Mouse (Mus musculus): ENCODE results near the gene Acpp. TPM values are rescaled to one million over a fixed set of nuclear protein-coding genes. Genes with fewer than 3 reads are reported as not detected.

Acpp gene
- polyA plus RNA-seq, 1 experiment from 2014 or later, result not detected

DNA sequence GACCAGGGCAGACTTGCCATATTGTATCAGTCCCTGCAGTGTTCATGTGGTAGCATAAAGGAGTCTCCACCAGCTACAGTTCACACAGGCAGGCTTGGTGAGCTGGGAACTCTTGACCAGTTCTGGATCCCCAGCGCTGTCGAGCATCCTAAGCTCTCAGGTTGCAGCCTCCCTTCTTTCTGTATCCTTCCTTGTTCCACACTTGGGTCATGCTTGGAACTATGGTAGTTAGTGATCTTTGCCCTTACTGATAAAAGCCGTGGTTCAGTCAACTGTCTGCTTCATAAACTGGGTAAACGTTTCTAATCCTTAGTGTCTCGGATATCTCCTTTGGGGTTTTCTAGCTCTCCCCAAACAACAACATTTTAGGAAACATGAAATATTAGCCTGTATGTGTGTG lies 1.9 kb upstream of the Acpp start:
- no peaks in the 10 kb centered on the region for H3K27me3 ChIP-seq (replicated peaks)
- peaks cover 6% of the 10 kb centered on the region for H3K4me1 ChIP-seq
- H3K9ac ChIP-seq, result no peak overlapping the region
- ATAC-seq (ENCODE audit: low FRiP score, low read depth), result no peak
- H3K9me3 ChIP-seq, result no peaks in the 10 kb centered on the region
- no peak overlapping the region for H3K4me2 ChIP-seq (replicated peaks)
- no peak overlapping the region for H3K27ac ChIP-seq
- H3K4me3 ChIP-seq, result no peak overlapping the region
- no peaks in the 10 kb centered on the region for H3K36me3 ChIP-seq
- WGBS, result 88% methylated on average over 5 of the region's 5 CpGs

GRCm38 (mm10) chr9:104338489-104339427 lies 1.2 kb upstream of the Acpp start:
- 88% methylated on average over 18 of the region's 18 CpGs for WGBS
- H3K27me3 ChIP-seq (replicated peaks), result no peaks in the 10 kb centered on the region

DNA sequence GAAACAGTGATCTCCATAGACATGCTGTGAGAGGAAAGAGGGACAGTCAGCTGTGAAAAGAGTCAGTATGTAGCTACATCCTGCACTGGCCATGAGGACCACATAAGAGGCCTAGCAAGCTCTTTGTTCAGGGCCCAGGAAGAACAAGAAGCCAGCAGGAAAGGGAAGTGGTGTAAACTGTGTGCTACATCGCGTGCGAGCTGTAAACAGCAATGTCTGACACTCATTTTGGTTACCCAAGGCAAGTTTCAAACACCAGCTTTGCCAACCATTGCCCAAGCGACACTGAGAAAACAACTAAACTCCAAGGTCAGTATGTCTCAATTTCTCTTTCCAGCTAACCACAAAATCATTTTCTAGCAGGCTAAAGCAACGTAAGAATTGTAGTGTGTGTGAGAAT lies 6.2 kb downstream of the Acpp start:
- no peak overlapping the region for H3K4me2 ChIP-seq (replicated peaks)
- H3K9me3 ChIP-seq, result no peaks in the 10 kb centered on the region
- no peak overlapping the region for H3K9ac ChIP-seq
- no peak overlapping the region for H3K27ac ChIP-seq
- ATAC-seq (ENCODE audit: low FRiP score, low read depth), result no peak
- H3K4me3 ChIP-seq, result no peak overlapping the region
- no peaks in the 10 kb centered on the region for H3K4me1 ChIP-seq
- H3K36me3 ChIP-seq, result no peaks in the 10 kb centered on the region
- no peaks in the 10 kb centered on the region for H3K27me3 ChIP-seq (replicated peaks)
- WGBS, result 88% methylated on average over 5 of the region's 5 CpGs

More at GRCm38 (mm10) chr9:104338489-104339427, 1.2 kb upstream of the Acpp start:
- Histone ChIP-seq H3K27ac (no peak overlapping the region), H3K9me3 (no peaks in the 10 kb centered on the region), H3K4me3 (no peak overlapping the region), H3K9ac (no peak overlapping the region), H3K4me1 (peaks cover 6% of the 10 kb centered on the region), H3K4me2 (replicated peaks) (no peak overlapping the region), H3K36me3 (no peaks in the 10 kb centered on the region)
- no peak for ATAC-seq (ENCODE audit: low FRiP score, low read depth)

DNA sequence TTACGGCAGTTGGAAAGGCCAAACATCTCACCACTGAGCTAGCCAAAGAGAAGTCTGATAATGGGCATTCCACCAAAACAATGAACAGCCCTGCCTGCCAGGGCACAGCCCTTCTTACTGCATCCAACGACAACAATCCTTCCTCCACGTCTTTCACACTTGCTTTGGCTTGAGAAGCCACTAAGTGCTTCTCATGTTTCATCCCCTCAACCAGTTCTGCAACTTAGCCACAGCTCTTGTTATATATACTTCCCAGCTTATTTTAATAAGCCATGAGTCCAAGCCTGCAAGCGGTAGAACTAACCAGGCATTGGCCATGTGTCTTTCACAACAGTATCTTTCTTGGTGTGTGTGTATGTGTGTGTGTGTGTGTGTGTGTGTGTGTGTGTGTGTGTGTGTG lies 8.9 kb downstream of the Acpp start:
- no peak overlapping the region for H3K27ac ChIP-seq
- no peaks in the 10 kb centered on the region for H3K4me1 ChIP-seq
- H3K9ac ChIP-seq, result no peak overlapping the region
- whole genome bisulfite sequencing, result 70% methylated on average over 4 of the region's 4 CpGs
- no peaks in the 10 kb centered on the region for H3K9me3 ChIP-seq
- H3K36me3 ChIP-seq, result no peaks in the 10 kb centered on the region
- no peak for ATAC-seq (ENCODE audit: low FRiP score, low read depth)
- no peak overlapping the region for H3K4me3 ChIP-seq
- no peaks in the 10 kb centered on the region for H3K27me3 ChIP-seq (replicated peaks)
- no peak overlapping the region for H3K4me2 ChIP-seq (replicated peaks)

- 54% methylated on average over 7 of the region's 7 CpGs for WGBS
- no peaks in the 10 kb centered on the region for H3K36me3 ChIP-seq
- H3K4me3 ChIP-seq, result no peak overlapping the region
- H3K4me1 ChIP-seq, result no peaks in the 10 kb centered on the region
- ATAC-seq (ENCODE audit: low FRiP score, low read depth), result no peak
- no peak overlapping the region for H3K27ac ChIP-seq
- H3K4me2 ChIP-seq (replicated peaks), result no peak overlapping the region
- H3K9ac ChIP-seq, result no peak overlapping the region
- H3K27me3 ChIP-seq (replicated peaks), result no peaks in the 10 kb centered on the region
- H3K9me3 ChIP-seq, result no peaks in the 10 kb centered on the region
These were observed 16.0 kb downstream of the Acpp start for GRCm38 (mm10) chr9:104321519-104321918.

- WGBS, result 91% methylated on average over 11 of the region's 11 CpGs
- H3K36me3 ChIP-seq, result no peaks in the 10 kb centered on the region
These were observed 21.2 kb downstream of the Acpp start for GRCm38 (mm10) chr9:104316351-104316750.

DNA sequence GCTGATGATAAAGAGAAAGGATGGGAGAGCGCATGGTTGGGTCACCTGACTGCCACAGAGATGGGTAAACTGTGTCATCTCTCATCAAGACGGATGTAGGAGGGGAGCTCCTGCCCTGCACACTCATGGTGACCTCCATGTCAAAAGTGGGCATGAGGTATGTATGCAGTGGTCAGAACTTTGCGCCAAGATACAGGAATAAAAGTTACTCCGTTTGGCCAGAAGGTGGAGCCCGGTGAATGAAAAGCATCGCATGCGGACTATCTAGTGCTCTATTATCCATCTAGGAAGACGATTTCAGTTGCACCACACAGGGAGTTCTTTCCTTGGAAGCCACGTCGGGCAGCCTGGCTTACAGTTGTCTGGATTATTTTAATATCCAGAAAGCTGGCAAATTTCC lies 22.0 kb downstream of the Acpp start:
- Histone ChIP-seq H3K9me3 (no peaks in the 10 kb centered on the region), H3K9ac (no peak overlapping the region), H3K36me3 (no peaks in the 10 kb centered on the region), H3K4me3 (no peak overlapping the region), H3K27ac (no peak overlapping the region), H3K4me1 (no peaks in the 10 kb centered on the region), H3K27me3 (replicated peaks) (no peaks in the 10 kb centered on the region), H3K4me2 (replicated peaks) (no peak overlapping the region)
- 15% methylated on average over 10 of the region's 10 CpGs for whole genome bisulfite sequencing
- peak; percentile 33; the same call in 1 of the 2 replicates for ATAC-seq (ENCODE audit: low FRiP score, low read depth)

More at GRCm38 (mm10) chr9:104316351-104316750, 21.2 kb downstream of the Acpp start:
- Histone ChIP-seq H3K9me3 (no peaks in the 10 kb centered on the region), H3K4me3 (no peak overlapping the region), H3K9ac (no peak overlapping the region), H3K27me3 (replicated peaks) (no peaks in the 10 kb centered on the region), H3K4me2 (replicated peaks) (no peak overlapping the region), H3K4me1 (no peaks in the 10 kb centered on the region), H3K27ac (no peak overlapping the region)
- ATAC-seq (ENCODE audit: low FRiP score, low read depth), result no peak

- H3K4me3 ChIP-seq, result no peak overlapping the region
- H3K27ac ChIP-seq, result no peak overlapping the region
- H3K9ac ChIP-seq, result no peak overlapping the region
- 17% methylated on average over 6 of the region's 6 CpGs for WGBS
- no peaks in the 10 kb centered on the region for H3K4me1 ChIP-seq
- no peak overlapping the region for H3K4me2 ChIP-seq (replicated peaks)
- H3K36me3 ChIP-seq, result no peaks in the 10 kb centered on the region
- H3K9me3 ChIP-seq, result no peaks in the 10 kb centered on the region
- H3K27me3 ChIP-seq (replicated peaks), result no peaks in the 10 kb centered on the region
- no peak for ATAC-seq (ENCODE audit: low FRiP score, low read depth)
These were observed 30.8 kb downstream of the Acpp start for GRCm38 (mm10) chr9:104306734-104307133.

DNA sequence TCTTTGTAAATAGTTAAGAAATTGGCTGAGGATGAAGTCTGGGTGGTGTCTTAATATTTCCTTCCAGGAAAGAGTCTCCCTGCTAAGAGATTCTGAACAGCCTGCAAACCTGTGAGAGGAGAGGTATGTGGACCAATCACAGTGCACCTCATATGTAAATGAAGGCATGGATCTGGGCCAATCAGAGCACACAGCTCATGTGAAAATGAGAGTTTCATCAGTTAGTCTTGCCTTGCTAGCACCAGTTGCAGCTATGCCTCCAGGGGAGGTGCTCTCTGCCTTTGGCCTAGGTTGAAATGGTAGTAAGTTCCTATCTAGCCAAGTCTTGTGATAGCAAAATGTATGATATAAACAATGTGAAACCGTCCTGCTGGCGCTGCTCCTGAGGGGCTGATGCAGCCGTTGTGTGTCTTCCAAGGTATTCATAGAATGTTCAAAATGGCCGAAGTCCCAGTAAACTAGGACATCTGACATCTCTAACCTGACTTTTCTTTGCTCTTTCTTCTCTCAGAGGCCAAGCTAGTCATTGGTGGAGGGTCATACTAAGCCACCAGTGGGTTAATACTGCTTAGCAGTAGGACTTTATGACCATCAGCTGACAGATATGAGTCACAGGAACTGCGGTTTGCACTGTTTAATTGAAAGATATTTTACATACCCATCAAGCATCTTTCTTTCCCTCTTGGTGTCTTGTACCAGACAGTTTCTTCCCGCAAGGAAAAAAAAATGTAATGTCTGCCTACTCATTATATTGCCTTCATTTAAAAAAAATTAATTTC lies 32.0 kb downstream of the Acpp start:
- H3K9me3 ChIP-seq, result no peaks in the 10 kb centered on the region
- 91% methylated on average over 6 of the region's 6 CpGs for WGBS
- ATAC-seq (ENCODE audit: low FRiP score, low read depth), result no peak
- H3K27ac ChIP-seq, result no peak overlapping the region
- no peak overlapping the region for H3K4me3 ChIP-seq
- no peaks in the 10 kb centered on the region for H3K27me3 ChIP-seq (replicated peaks)
- no peaks in the 10 kb centered on the region for H3K36me3 ChIP-seq
- H3K9ac ChIP-seq, result no peak overlapping the region
- H3K4me2 ChIP-seq (replicated peaks), result no peak overlapping the region
- no peaks in the 10 kb centered on the region for H3K4me1 ChIP-seq

DNA sequence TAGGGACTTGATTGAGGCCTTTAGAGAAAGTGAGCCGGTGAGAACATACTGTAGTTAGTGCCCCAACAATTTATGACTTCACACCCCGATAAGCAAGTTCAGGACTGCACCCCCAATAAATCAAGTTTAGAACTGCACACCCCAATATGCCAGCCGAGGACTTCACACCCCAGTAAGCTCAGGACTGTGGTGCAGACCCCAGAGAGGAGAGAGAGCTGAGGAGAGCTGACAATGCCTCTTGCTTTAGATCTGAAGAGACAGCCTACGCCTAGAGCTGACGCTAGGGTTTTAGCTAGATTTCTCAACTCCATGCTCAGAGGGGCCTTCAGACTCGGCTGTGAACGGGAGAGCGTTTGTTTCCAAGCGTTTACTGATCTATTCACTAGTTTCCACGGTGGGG lies 32.7 kb downstream of the Acpp start:
- no peak for ATAC-seq (ENCODE audit: low FRiP score, low read depth)
- no peak overlapping the region for H3K4me2 ChIP-seq (replicated peaks)
- 72% methylated on average over 10 of the region's 10 CpGs for WGBS
- H3K9ac ChIP-seq, result no peak overlapping the region
- no peaks in the 10 kb centered on the region for H3K9me3 ChIP-seq
- no peaks in the 10 kb centered on the region for H3K36me3 ChIP-seq
- H3K27ac ChIP-seq, result no peak overlapping the region
- no peaks in the 10 kb centered on the region for H3K4me1 ChIP-seq
- no peaks in the 10 kb centered on the region for H3K27me3 ChIP-seq (replicated peaks)
- H3K4me3 ChIP-seq, result no peak overlapping the region

DNA sequence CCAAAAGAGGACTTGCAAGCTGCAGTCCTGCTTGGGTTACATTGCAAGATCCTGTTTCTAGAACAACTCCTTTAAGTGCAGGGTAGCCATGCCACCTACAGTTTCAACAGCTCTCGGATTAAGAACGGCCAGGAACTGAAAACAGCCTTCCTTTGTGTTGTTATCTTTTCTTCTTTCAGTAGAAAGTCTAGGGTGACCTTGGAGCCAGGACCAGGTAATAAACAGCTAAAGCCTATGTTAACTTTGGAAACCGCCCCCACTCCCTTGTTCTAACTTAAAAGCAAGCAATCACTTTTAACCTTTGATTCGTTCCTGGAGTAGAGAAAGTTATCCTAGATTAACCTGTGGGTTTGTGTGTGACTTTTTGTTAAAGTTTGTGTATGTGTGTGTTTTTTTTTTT lies 33.2 kb downstream of the Acpp start:
- Histone ChIP-seq H3K9me3 (no peaks in the 10 kb centered on the region), H3K4me2 (replicated peaks) (no peak overlapping the region), H3K27me3 (replicated peaks) (no peaks in the 10 kb centered on the region), H3K4me1 (no peaks in the 10 kb centered on the region), H3K36me3 (no peaks in the 10 kb centered on the region), H3K9ac (no peak overlapping the region), H3K4me3 (no peak overlapping the region), H3K27ac (no peak overlapping the region)
- WGBS, result 74% methylated on average over 4 of the region's 4 CpGs
- no peak for ATAC-seq (ENCODE audit: low FRiP score, low read depth)

DNA sequence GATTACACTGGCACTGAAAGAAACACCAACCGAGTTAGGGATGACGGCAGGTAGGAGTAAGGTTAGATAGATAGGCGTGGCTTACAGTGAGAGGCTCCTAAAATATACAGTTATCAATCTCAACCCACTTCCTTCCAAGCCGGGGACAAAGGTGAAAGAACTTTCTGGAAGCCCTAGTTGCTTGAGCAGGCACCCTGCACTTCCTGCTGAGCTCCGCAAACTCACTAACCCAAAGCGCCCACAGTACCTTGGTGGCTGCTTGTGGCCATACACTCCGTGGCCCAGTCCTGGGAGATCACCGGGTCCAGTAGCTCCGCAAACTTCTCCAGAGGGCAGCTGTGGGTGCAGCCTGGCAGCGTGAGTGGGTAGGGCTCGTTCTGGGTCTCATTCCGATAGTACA lies 37.0 kb downstream of the Acpp start:
- Histone ChIP-seq H3K9ac (no peak overlapping the region), H3K36me3 (no peaks in the 10 kb centered on the region), H3K27ac (no peak overlapping the region), H3K4me2 (replicated peaks) (no peak overlapping the region), H3K27me3 (replicated peaks) (no peaks in the 10 kb centered on the region), H3K4me3 (no peak overlapping the region), H3K4me1 (no peaks in the 10 kb centered on the region), H3K9me3 (no peaks in the 10 kb centered on the region)
- ATAC-seq (ENCODE audit: low FRiP score, low read depth), result no peak
- WGBS, result 88% methylated on average over 12 of the region's 12 CpGs

Data from neural tube, embryonic 12.5 days (tissue).